Mouse (Mus musculus) olfactory bulb, adult 2 months (tissue): Measurements from ENCODE around the gene Fkbp6. TPM values are rescaled to one million over a fixed set of nuclear protein-coding genes. Genes with fewer than 3 reads are reported as not detected.
"Not testable (repeated sequence)": the region's sequence is repeated elsewhere in the genome, so short reads cannot be mapped to it uniquely, and the experiment has no call there.

Source experiments
- H3K27ac ChIP-seq: fragments of 200-500 bp; 2 replicates; pipeline ENCODE4 v1.5.1; 2012; ENCODE audit warnings: low read depth, low read length; ENCODE audit not compliant: insufficient read depth
- H3K4me1 ChIP-seq: fragments of 200-500 bp; 2 replicates; pipeline ENCODE4 v1.6.1; 2012; ENCODE audit warnings: low read length; ENCODE audit not compliant: control insufficient read depth, insufficient read depth
- H3K4me3 ChIP-seq: fragments of 200-500 bp; 2 replicates; pipeline ENCODE4 v1.5.1; 2012; ENCODE audit warnings: mild to moderate bottlenecking, low read depth, low read length, moderate library complexity; ENCODE audit not compliant: insufficient read depth
- CTCF ChIP-seq: fragments of 200-500 bp; IDR thresholded peaks from 2 replicates; pipeline ENCODE4 v1.5.1; 2012; ENCODE audit warnings: low read depth, mild to moderate bottlenecking, low read length, moderate library complexity; ENCODE audit not compliant: insufficient read depth
- POLR2A ChIP-seq: fragments of 200-500 bp; IDR thresholded peaks from 2 replicates; pipeline ENCODE4 v1.6.1; 2012; ENCODE audit warnings: mild to moderate bottlenecking, low read depth, low read length, moderate library complexity; ENCODE audit not compliant: insufficient read depth
- WGBS: fragments of 180-500 bp; shearing (Covaris S2); methylation state at CpG from one replicate; pipeline ENCODE4 v1.1.7; 2018; 5-methylcytosine and 5-hydroxymethylcytosine counted together
- polyA plus RNA-seq: library from polyadenylated mRNA; stranded (reverse); fragments of >200 nt; gene quantifications from 2 replicates; pipeline ENCODE4 v1.2.4, GENCODE M21; 2012; ENCODE audit warnings: low replicate concordance; ENCODE audit not compliant: missing spikeins, insufficient read depth, insufficient read length

Gene Fkbp6
- polyA plus RNA-seq, 1 experiment = not detected

DNA sequence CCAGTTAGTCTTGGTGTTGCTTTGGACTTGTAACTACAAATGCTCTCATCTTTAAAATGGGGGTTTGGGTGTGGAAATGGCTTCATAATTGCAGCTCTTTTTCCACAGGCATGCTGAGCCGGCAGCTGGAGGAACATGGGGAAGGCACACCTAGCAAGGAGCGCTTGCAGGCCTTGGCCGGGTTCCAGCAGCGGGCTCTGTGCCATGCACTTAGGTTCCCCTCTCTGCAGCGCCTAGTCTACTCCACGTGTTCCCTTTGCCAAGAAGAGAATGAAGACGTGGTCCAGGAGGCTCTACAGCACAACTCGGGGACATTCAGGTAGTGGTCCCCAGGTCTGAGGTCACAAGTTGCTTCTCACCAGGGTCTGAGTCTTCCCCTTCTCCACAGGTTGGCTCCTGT lies 25.3 kb upstream of the Fkbp6 start:
- TF ChIP-seq POLR2A (no peak), CTCF (no peak)
- Histone ChIP-seq H3K27ac (no peak overlapping the region), H3K4me1 (peaks cover 8% of the 10 kb centered on the region), H3K4me3 (no peak overlapping the region)
- WGBS = 33% methylated on average over 8 of the region's 8 CpGs

- Histone ChIP-seq H3K27ac (no peak overlapping the region), H3K4me3 (no peak overlapping the region), H3K4me1 (peaks cover 12% of the 10 kb centered on the region)
- WGBS = 99% methylated on average over 5 of the region's 5 CpGs
- TF ChIP-seq CTCF = no peak
- no peak for TF ChIP-seq POLR2A
These were observed 23.8 kb upstream of the Fkbp6 start for GRCm38 (mm10) chr5:135373601-135374000.

DNA sequence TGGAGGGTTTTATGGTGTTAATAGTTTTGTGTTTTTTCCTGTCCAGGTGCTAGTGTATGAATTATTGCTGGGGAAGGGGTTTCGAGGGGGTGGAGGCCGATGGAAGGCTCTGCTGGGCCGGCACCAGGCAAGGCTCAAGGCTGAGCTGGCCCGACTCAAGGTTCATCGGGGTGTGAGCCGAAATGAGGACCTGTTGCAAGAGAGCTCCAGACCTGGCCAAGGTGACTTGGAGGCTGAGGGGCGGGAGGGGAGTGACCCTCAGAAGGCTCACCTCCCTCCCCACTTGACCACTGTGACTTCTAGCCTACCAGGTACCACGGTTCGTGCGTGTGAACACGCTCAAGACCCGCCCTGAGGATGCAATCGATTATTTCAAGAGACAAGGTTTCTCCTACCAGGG lies 21.4 kb upstream of the Fkbp6 start:
- Histone ChIP-seq H3K4me1 (peaks cover 12% of the 10 kb centered on the region), H3K27ac (no peak overlapping the region), H3K4me3 (no peak overlapping the region)
- WGBS = 98% methylated on average over 13 of the region's 13 CpGs
- TF ChIP-seq POLR2A = no peak
- no peak for TF ChIP-seq CTCF

DNA sequence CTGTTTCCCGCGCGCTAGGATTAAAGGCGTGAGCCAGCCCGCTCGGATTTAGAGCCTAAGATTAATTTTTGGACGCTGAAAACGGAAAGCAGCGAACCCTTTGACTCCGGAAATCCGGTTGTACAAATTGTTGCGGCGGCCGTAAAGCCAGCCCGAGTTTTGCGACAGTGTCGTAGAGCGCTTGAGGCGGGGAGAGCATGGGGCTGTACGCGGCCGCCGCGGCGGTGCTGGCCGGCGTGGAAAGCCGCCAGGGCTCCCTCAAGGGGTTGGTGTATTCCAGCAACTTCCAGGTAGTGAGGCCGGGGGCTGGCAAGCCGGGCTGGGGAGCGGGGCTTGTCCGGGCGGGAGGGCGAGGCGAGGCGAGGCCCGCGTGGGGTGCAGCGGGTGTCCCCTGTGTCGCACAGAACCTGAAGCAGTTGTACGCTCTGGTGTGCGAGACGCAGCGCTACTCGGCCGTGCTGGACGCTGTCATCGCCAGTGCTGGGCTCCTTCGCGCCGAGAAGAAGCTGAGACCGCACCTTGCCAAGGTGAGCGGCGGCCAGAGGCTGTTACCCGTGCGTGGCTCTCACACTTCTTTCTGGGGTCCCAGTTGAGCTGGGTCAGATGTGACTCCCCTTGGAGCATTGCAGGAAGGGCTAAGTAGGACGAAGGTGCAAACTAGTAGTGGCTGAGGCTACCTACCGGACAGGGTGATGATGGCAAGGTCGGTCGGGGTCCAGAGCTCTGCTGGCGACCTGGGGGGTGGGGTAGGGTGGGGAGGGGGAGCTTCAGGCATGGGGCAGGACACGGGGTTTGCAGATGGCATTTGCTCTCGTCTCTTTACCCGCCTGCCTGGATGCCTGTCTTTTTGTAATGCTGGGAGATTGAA lies 20.2 kb upstream of the Fkbp6 start, which contains the start of gene Nsun5:
Gene Nsun5, plus strand, starts transcription at position 167 of the 868 bp plus-strand sequence.
- WGBS = under 1% methylated on average over 64 of the region's 64 CpGs
- TF ChIP-seq POLR2A (peak; percentile 79), CTCF (no peak)
- Histone ChIP-seq H3K4me1 (peaks cover 12% of the 10 kb centered on the region), H3K4me3 (peak within 1 kb of the TSS; percentile 94), H3K27ac (peak within 1 kb of the TSS; percentile 72; the same call in 1 of the 2 replicates)

DNA sequence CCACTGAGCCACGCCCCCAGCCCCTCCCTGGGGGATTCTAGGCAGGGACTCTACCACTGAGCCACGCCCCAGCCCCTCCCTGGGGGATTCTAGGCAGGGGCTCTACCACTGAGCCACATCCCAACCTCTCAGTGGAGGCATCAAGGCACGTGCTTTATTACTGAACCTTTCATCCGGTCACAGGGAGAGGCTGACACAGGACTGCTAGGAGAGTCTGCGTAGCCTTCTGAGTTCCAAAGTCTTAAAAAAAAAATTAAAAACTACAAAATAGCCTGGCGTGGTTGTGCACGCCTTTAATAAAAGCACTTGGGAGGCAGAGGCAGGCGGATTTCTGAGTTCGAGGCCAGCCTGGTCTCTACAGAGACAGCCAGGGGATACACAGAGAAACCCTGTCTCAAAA lies 19.4 kb upstream of the Fkbp6 start:
- peaks cover 12% of the 10 kb centered on the region for H3K4me1 ChIP-seq
- not testable (repeated sequence) for H3K27ac ChIP-seq
- WGBS = 60% methylated on average over 9 of the region's 9 CpGs
- H3K4me3 ChIP-seq = peak overlapping the region; percentile 94

GRCm38 (mm10) chr5:135368312-135368711 lies 18.5 kb upstream of the Fkbp6 start:
- H3K4me3 ChIP-seq = no peak overlapping the region
- no peak overlapping the region for H3K27ac ChIP-seq
- peaks cover 12% of the 10 kb centered on the region for H3K4me1 ChIP-seq
- TF ChIP-seq POLR2A = no peak
- no peak for TF ChIP-seq CTCF
- WGBS = 79% methylated on average over 6 of the region's 6 CpGs

GRCm38 (mm10) chr5:135367841-135368240 lies 18.0 kb upstream of the Fkbp6 start:
- 53% methylated on average over 6 of the region's 6 CpGs for WGBS
- Histone ChIP-seq H3K4me3 (no peak overlapping the region), H3K4me1 (peaks cover 12% of the 10 kb centered on the region), H3K27ac (no peak overlapping the region)
- TF ChIP-seq CTCF (no peak), POLR2A (no peak)

GRCm38 (mm10) chr5:135363540-135363939 lies 13.7 kb upstream of the Fkbp6 start:
- Histone ChIP-seq H3K4me1 (no peaks in the 10 kb centered on the region), H3K27ac (no peak overlapping the region), H3K4me3 (no peak overlapping the region)
- TF ChIP-seq CTCF (no peak; the same call in 1 of the 2 replicates), POLR2A (no peak)
- 26% methylated on average over 12 of the region's 12 CpGs for WGBS

- TF ChIP-seq POLR2A (no peak), CTCF (no peak)
- H3K4me1 ChIP-seq = no peaks in the 10 kb centered on the region
- WGBS = 79% methylated on average over 3 of the region's 3 CpGs
These were observed 12.7 kb upstream of the Fkbp6 start for GRCm38 (mm10) chr5:135362572-135362971.

More at GRCm38 (mm10) chr5:135362572-135362971, 12.7 kb upstream of the Fkbp6 start:
- Histone ChIP-seq H3K4me3 (no peak overlapping the region), H3K27ac (no peak overlapping the region)
